Mouse (Mus musculus) layer of hippocampus, postnatal 36 days (tissue): ENCODE measurements around the gene Bhlhb9. TPM values are rescaled to one million over a fixed set of nuclear protein-coding genes. Genes with fewer than 3 reads are reported as not detected.
A peak's percentile ranks its signal among the peaks of the same experiment; 100 is the strongest.

ENCODE experiments used
- DNase-seq, 2 experiments: peaks; one replicate each; pipeline ENCODE4 v3.0.0; 2022
- microRNA-seq, 2 experiments: library from miRNA; unstranded; fragments of <30 nt; microRNA quantifications; one replicate each; pipeline ENCODE4 v1.2.0; 2021
- total RNA-seq, 2 experiments: library from RNA; stranded (reverse); gene quantifications; 2 replicates each; pipeline ENCODE4 v1.2.3; 2021

Gene Bhlhb9
- total RNA-seq, 2 experiments from 2014 or later = 72.2 to 76.5 TPM

DNA sequence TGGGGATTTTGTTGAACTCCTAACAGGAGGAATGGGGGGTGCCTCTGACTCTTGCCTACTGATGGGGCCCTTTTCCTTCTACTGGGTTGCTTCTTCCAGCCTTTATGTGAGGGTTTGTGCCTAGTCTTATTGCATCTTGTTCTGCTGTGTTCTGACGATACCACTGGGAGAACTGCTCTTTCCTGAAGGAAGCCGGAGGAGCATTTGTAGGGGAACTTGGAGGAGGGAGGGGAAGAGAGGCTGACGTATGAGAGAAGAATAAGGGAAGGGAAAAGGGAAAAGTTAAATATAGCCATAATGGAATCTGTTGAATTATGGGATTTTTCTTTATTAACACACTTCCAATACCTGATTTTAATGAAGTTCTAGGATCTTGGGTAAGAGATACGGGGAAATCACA, 119.2 kb downstream of the Bhlhb9 start:
- no peak for DNase-seq

DNA sequence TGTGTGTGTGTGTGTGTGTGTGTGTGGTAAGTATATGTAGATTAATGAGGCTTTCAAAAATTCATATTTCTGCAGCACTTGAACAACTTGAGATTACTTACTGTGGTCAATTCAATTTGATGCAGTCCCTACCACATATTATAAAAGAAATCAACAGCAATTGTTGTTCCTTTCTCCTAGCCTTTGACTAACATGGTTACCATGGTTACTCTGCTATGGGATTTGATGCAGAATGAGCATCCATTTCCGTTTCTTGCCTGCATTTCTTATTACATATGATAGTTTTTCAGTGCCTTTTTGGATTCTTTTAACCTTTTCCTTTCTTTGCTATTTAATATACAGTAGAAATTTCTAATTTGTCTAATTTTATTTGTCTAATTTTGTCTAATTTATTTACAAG, 119.7 kb downstream of the Bhlhb9 start:
- no peak for DNase-seq

DNA sequence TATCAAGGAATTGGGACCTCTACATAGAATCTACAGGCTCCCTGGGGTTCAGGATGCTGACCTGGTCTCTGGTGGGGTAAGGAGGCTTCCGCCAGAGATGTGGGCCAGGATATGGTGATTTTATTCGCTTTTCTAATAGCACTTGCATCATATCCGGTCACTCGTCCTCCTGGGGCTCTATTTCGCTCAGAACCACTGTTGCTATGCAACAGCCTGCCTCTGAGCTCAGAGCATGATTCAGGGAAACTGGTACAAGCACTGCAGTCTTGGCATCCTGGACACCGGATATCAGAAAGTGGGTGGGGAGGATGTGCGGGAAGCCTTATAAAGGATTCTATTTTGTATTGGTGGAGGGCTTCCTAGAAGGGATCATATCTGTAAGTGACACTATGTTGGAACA, 124.8 kb downstream of the Bhlhb9 start:
- DNase-seq = peak in 1 of 2 experiments; percentile 10

DNA sequence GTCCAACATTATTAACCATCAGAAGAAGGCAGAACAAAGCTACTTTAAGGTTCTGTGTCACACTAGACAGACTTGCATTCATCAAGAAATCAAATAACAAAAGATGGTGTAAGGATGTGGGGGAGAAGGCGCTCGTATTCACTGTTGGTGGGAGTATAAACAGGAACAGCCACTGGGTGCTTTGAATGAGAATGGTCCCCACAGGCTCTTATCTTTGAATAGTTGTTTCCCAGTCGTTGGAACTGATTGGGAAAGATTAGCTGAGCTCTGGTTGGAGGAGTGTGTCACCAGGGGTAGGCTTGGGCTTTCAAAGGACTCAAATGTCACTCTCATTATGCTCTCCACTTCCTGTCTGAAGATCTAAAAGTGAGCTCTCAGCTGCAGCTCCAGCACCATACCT, 128.5 kb downstream of the Bhlhb9 start:
- no peak for DNase-seq

DNA sequence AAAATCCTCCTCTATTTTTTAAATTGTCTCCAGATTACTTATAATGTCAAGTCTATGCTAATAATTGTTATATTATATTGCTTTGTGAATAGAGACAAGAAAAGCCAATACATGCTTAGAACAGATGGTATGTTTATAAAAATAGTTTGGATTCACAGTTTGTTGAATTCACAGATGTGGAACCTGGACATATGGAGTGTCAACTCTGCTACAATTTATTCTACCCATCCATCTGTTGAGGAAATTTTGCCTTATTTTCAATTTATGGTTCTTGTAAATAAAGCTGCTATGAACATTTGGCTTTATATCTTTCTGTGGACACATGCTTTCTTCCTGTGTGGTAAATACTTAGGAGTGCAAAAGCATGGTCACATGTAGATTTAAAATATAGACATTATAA, 131.2 kb downstream of the Bhlhb9 start:
- DNase-seq = no peak

DNA sequence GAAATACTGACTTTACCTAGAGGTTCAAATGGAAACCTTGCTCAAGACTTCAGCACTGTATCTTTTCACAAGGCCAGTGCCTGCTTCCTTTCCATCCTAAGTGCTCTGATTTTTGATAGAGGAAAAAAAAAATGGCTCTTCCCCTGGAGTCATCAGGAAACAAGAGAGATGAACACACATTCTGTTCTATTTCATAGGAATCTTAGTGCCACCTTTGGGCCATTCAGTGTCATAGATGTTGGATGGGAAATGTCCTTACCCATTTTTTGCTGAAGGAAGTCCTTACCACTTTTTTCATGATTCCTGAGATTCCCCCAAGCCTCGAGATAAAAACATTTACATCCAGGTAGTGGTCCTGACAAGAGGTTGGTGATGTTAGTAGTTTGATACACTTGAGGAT, 139.1 kb downstream of the Bhlhb9 start:
- DNase-seq = no peak

Small RNA genes lying within 50 kb of the gene (microRNA-seq; reads per million reads assigned to microRNA genes)
- gene Mir1970 = 0 reads per million in 2 experiments

Other genes starting within 250 kb of the Bhlhb9 start
- not detected for gene Nxf7, start 198.8 kb upstream of the Bhlhb9 start, total RNA-seq
- gene Prame, start 169.9 kb upstream of the Bhlhb9 start, total RNA-seq = not detected
- gene Tcp11x2, start 103.8 kb upstream of the Bhlhb9 start, total RNA-seq = not detected
- gene Tmsb15a, start 72.3 kb upstream of the Bhlhb9 start, total RNA-seq = not detected
- 10 to 100 TPM; 22.7 to 23.9 TPM for gene Armcx5, start 54.9 kb upstream of the Bhlhb9 start, total RNA-seq
- gene Gprasp1, start 54.9 kb upstream of the Bhlhb9 start, total RNA-seq = 100 to 1,000 TPM; 316 to 323 TPM
- 100 to 1,000 TPM; 187 to 189 TPM for gene Gprasp2, start 41.4 kb downstream of the Bhlhb9 start, total RNA-seq
- gene Arxes2, start 196.2 kb downstream of the Bhlhb9 start, total RNA-seq = 10 to 100 TPM; 61.9 to 75.4 TPM
- gene Arxes1, start 235.8 kb downstream of the Bhlhb9 start, total RNA-seq = 10 to 100 TPM; 36.2 to 41.9 TPM